Mouse (Mus musculus): Measurements from ENCODE around the gene Wdr35.

DNA sequence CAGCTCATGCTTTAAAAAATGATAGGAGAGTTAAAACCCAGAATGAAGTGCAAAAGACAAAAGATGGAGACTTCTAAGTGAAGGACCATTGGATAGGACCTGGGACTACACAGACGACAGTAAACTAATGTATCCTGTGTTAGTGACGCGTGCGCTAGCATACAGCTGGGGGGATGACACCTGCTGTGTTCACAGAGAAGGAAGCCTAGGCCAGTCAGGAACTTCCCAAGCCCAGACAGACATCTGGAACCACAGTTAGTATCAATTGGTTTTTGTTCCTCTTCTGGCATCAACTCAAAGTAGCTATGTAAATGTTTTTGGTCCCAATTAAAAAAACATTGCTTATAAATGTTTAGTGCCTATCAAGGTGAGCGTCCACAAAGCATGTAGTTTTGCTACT lies 66.5 kb downstream of the Wdr35 start:
- TF ChIP-seq POLR2A (IDR thresholded peaks at IDR 0.05; ENCODE audit: borderline replicate concordance, control insufficient read depth, low read depth, low read length) (no peak), CTCF (IDR thresholded peaks at IDR 0.05; ENCODE audit: control insufficient read depth, insufficient read depth, low read length) (no peak)
